Mouse (Mus musculus) heart, embryonic 16.5 days (tissue): ENCODE measurements at regions not wholly inside any gene's neighbourhood (a gene's known extent, or its start where the extent isn't known, plus 50 kb on each side); places are given as distances from the start of the nearest gene placed in this dataset.

Experiments
- ATAC-seq: fragments of 200-750 bp; cut with Nextera tagmentation; replicated peaks from 2 replicates; pipeline ENCODE4 v1.8.0; 2017; ENCODE audit warnings: moderate number of reproducible peaks; ENCODE audit not compliant: insufficient read depth, low FRiP score; ENCODE audit errors: extremely low read depth
- H3K27ac ChIP-seq: fragments of 300-500 bp; sonication (generic); 2 replicates; pipeline ENCODE4 v1.5.1; 2014; ENCODE audit warnings: mild to moderate bottlenecking, low read length, control low read depth, moderate library complexity
- H3K27me3 ChIP-seq: fragments of 300-500 bp; sonication (generic); 2 replicates; pipeline ENCODE4 v1.6.1; 2014; ENCODE audit warnings: low read length, mixed read lengths; ENCODE audit not compliant: control insufficient read depth, insufficient read depth
- H3K36me3 ChIP-seq: fragments of 300-500 bp; sonication (generic); 2 replicates; pipeline ENCODE4 v1.6.1; 2014; ENCODE audit not compliant: control insufficient read depth, insufficient read depth
- H3K4me1 ChIP-seq: fragments of 300-500 bp; sonication (generic); 2 replicates; pipeline ENCODE4 v1.6.1; 2014; ENCODE audit warnings: low read length, mixed read lengths; ENCODE audit not compliant: control insufficient read depth, insufficient read depth
- H3K4me2 ChIP-seq: fragments of 300-500 bp; sonication (generic); 2 replicates; pipeline ENCODE4 v1.6.1; 2014; ENCODE audit warnings: low read depth, mild to moderate bottlenecking, control low read depth, low read length
- H3K4me3 ChIP-seq: fragments of 300-500 bp; sonication (generic); 2 replicates; pipeline ENCODE4 v1.5.1; 2014; ENCODE audit warnings: mild to moderate bottlenecking, control low read depth, low read length
- H3K9ac ChIP-seq: fragments of 300-500 bp; sonication (generic); 2 replicates; pipeline ENCODE4 v1.6.1; 2014; ENCODE audit warnings: low read length, control low read depth
- H3K9me3 ChIP-seq: fragments of 300-500 bp; sonication (generic); replicated peaks from 2 replicates; pipeline ENCODE4 v1.6.1; 2016; ENCODE audit warnings: low read length; ENCODE audit not compliant: control insufficient read depth
- WGBS: fragments of 180-500 bp; shearing (Covaris S2); extraction: QIAGEN DNeasy Blood & Tissue Kit; methylation state at CpG from one replicate; pipeline ENCODE4 v1.1.7; 2014; 5-methylcytosine and 5-hydroxymethylcytosine counted together

DNA sequence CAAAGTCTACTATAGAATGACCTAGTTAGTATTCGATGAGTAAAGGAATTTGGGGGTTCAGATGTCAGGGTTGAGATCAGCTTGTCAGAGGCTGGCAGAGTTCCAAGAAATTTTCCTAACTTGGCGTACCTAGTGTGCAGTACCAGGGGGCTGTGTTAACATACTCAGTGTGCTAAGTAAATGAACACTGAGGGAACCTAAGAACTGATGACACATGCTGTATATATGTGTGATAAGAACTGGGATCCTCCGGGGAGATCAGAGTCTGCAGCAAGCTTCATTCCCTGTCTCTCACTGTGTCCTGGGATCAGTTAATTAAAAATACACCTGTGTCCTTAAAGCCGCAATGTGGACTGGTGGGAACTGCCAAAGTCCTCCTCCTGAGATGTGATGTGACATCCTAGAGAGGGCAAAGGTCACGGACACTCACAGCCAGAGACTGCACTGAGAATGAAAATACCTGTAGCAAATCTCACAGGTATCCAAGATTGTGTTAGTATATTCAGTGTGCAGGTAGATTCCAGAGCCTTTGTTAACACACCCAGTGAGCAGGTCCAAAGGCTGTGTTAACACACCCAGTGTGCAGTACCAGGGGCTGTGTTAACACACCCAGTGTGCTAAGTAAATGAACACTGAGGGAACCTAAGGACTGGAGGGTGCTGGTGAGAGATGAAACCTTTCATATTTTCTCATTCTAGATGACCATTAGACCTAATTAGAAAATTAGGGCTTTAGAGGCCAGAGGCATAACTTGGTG, 69.1 kb upstream of the Fhl2 start:
- Histone ChIP-seq H3K27me3 (no peaks in the 10 kb centered on the region), H3K4me3 (no peak overlapping the region), H3K27ac (no peak overlapping the region), H3K9ac (no peak overlapping the region), H3K4me1 (peaks cover 3% of the 10 kb centered on the region), H3K9me3 (no peaks in the 10 kb centered on the region), H3K36me3 (no peaks in the 10 kb centered on the region), H3K4me2 (no peak overlapping the region)
- ATAC-seq = no peak
- 56% methylated on average over 5 of the region's 5 CpGs for WGBS

DNA sequence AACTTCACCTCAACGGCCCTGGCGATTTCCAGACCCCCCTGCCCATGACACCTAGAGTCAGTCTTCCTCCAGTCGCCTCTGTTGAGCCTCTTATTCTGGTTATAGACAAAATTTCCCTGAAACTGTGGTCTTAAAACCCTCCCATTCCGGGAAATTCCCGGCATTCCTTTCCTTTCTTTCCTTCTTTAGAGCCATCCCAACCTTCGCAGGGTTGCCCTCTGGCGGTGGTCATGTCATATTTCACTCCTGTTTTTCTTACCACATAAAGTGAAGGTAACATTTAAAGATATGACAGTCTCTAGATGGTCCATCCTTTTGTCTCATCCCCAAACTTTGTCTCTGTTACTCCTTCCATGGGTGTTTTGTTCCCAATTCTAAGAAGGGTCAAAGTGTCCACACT, 72.9 kb upstream of the Fhl2 start:
- H3K27ac ChIP-seq = no peak overlapping the region
- no peak overlapping the region for H3K4me2 ChIP-seq
- 39% methylated on average over 7 of the region's 7 CpGs for WGBS

DNA sequence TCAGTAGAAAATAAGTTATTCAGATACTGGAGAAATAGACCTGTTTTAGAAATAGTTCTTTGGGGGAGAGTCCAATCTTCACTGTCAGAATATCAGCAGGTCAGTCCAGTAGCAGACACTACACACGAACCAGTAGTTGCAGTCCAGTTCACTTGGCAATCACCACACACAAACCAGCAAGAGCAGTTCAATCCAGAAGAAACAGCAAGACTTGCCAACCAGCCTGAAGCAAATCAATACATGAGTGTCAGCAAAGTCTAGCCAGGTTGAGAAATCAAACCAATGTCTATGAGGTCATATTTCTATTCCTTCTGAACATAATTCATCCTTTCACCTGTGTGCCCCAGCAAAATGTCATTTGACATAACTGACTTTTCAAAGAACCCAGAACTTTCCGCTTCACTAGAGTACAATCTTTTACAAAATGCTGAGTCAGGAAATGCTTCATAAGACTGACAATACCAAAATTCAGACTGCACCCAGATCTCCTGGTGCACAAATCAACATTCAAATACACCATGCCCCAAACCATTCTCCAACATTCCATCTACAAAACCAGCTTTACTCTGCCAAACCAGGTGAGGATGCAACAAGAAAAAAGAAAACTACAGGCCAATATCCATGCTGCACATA, 76.6 kb upstream of the Fhl2 start:
- WGBS = 67% methylated on average over 2 of the region's 2 CpGs
- Histone ChIP-seq H3K4me3 (no peak overlapping the region), H3K36me3 (no peaks in the 10 kb centered on the region)

More for the DNA sequence above, 72.9 kb upstream of the Fhl2 start:
- no peak overlapping the region for H3K9ac ChIP-seq
- H3K36me3 ChIP-seq = no peaks in the 10 kb centered on the region
- peaks cover under 1% of the 10 kb centered on the region for H3K4me1 ChIP-seq
- no peaks in the 10 kb centered on the region for H3K27me3 ChIP-seq
- H3K9me3 ChIP-seq = no peaks in the 10 kb centered on the region
- H3K4me3 ChIP-seq = no peak overlapping the region
- no peak for ATAC-seq

DNA sequence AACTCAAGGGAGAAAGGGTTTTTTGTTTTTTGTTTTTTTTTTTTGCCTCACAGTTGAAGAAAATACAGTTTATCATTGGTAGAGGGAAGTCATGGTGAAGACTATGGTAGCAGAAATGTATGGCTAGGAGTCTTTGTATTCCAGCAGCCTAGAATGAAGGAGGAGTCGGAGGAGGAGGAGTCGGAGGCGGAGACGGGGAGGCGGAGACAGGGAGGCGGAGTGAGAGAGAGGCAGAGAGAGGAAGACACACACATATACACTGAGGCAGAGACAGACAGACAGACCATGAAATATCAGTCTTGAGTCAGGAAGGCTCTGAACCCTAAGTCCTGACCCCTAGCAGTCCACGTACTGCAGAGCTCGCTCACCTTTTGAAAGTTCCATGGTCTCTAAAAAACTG, 95.0 kb upstream of the Fhl2 start:
- no peaks in the 10 kb centered on the region for H3K27me3 ChIP-seq
- WGBS = 86% methylated on average over 8 of the region's 8 CpGs
- peaks cover 7% of the 10 kb centered on the region; the same call in 1 of the 2 replicates for H3K9me3 ChIP-seq
- no peaks in the 10 kb centered on the region for H3K4me1 ChIP-seq
- H3K36me3 ChIP-seq = no peaks in the 10 kb centered on the region
- H3K27ac ChIP-seq = no peak overlapping the region
- no peak for ATAC-seq
- no peak overlapping the region for H3K9ac ChIP-seq
- H3K4me3 ChIP-seq = no peak overlapping the region
- H3K4me2 ChIP-seq = no peak overlapping the region

More for the DNA sequence above, 76.6 kb upstream of the Fhl2 start:
- ATAC-seq = no peak
- Histone ChIP-seq H3K9ac (no peak overlapping the region), H3K9me3 (no peaks in the 10 kb centered on the region), H3K4me1 (no peaks in the 10 kb centered on the region), H3K27me3 (no peaks in the 10 kb centered on the region), H3K27ac (no peak overlapping the region), H3K4me2 (no peak overlapping the region)

DNA sequence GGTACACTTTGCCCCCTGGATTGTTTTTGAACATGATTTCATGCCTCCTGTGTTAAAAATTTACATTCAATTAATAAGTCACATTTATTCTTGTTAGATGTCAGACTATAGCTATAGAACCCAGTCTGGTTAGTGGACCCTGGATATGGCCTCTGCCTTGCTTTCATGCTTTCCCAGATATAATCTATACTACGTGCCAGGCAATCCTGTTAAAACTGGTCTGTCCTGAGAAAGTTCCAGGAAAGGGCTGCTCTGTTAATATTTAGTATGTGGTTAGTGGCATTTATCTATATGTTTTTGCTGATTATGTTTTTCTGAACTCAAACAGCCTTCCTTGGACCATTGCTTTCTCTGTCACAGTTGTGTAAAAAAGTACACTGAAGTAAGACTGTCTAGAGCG, 95.8 kb upstream of the Fhl2 start:
- ATAC-seq = no peak
- no peak overlapping the region for H3K4me2 ChIP-seq
- H3K4me3 ChIP-seq = no peak overlapping the region
- H3K9ac ChIP-seq = no peak overlapping the region
- H3K36me3 ChIP-seq = no peaks in the 10 kb centered on the region
- no peaks in the 10 kb centered on the region for H3K27me3 ChIP-seq
- H3K9me3 ChIP-seq = peaks cover 7% of the 10 kb centered on the region; the same call in 1 of the 2 replicates
- WGBS = 87% methylated on average over 2 of the region's 2 CpGs
- no peak overlapping the region for H3K27ac ChIP-seq
- H3K4me1 ChIP-seq = no peaks in the 10 kb centered on the region

DNA sequence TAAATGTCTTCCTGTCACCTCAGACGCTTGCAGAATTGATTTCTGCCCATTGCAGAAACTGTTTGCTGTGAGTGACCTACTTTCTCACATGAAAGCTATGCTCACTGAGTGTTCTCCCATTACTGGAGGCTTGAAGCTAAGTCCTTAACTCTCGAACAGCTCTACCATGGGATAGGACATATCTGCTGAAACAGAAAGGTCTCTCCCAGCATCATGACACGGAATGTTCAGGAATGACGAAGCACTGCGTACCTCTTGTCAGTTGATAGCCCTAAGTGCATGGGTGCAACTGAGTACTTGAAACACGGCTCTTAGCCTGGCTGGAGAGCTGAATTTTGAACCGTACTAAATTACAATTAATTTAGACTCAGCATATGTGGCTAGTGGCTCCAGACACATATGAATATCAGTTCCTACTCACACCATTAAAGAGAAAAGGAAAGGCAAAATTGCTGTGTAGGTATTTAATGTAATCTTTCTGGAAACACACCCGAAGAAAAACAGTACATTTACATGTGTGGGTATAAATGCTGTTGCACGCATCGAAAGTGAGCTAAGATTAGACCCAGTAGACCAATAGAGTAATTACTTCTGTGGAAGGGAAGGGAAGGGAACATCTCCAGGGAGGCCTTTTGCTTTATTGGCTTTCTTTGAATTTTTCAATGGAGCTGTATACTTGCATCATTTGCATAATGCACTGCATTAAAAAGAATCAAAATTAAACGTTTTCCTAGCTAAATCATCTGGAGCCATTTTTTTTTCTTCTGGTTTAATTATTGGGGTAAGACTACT, 97.6 kb upstream of the Fhl2 start:
- 66% methylated on average over 11 of the region's 11 CpGs for WGBS

DNA sequence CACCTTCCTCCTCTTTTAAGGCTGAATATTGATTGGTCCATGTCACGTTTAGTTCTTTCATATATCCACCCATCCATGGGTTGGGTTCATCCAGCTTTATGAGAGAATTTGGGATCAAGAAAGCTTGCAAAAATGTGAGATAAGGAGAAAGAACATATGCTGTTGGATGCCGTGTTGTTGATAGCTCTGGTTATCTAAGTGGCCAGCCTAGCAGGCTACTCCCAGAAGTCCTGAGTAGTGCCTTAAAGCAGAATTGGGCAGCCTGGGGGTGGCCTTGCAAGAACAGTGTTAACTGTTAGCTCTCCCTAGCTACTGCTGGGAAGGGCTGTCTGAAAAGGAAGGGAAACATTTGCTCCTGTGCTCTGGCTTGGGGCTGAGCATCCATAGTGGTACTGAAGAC, 100.8 kb upstream of the Fhl2 start:
- H3K36me3 ChIP-seq = no peaks in the 10 kb centered on the region
- no peak overlapping the region for H3K9ac ChIP-seq
- WGBS = 47% methylated on average over 2 of the region's 2 CpGs

More for the DNA sequence above, 97.6 kb upstream of the Fhl2 start:
- no peak for ATAC-seq
- no peaks in the 10 kb centered on the region for H3K4me1 ChIP-seq
- no peak overlapping the region for H3K9ac ChIP-seq
- H3K4me2 ChIP-seq = no peak overlapping the region
- no peak overlapping the region for H3K4me3 ChIP-seq
- H3K27me3 ChIP-seq = no peaks in the 10 kb centered on the region
- H3K36me3 ChIP-seq = no peaks in the 10 kb centered on the region
- no peaks in the 10 kb centered on the region for H3K9me3 ChIP-seq
- H3K27ac ChIP-seq = no peak overlapping the region

DNA sequence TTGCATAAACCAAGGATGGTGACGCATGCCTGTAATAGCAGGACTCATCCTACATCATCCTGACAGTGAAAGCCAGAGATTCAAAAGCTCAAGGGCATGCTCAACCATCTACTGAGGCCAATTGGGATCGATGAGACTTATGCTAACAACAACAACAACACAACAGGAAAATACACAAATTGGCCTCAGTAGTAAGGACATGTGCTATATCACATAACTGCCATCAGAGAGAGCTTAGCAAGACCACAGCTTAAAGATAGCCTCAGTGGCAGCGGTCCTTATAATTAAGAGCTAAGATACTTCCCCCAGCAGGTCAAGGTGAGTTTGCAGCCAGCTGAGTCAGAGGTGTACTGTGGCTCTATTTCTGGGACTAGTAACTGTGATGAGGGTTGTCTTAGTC, 102.0 kb upstream of the Fhl2 start:
- Histone ChIP-seq H3K27ac (no peak overlapping the region), H3K4me3 (no peak overlapping the region), H3K36me3 (no peaks in the 10 kb centered on the region), H3K4me1 (peaks cover 12% of the 10 kb centered on the region), H3K4me2 (no peak overlapping the region), H3K9me3 (no peaks in the 10 kb centered on the region), H3K27me3 (no peaks in the 10 kb centered on the region), H3K9ac (no peak overlapping the region)
- no peak for ATAC-seq
- WGBS = 89% methylated on average over 3 of the region's 3 CpGs

More for the DNA sequence above, 100.8 kb upstream of the Fhl2 start:
- Histone ChIP-seq H3K4me3 (no peak overlapping the region), H3K9me3 (no peaks in the 10 kb centered on the region), H3K4me2 (no peak overlapping the region), H3K27ac (no peak overlapping the region), H3K4me1 (peaks cover 9% of the 10 kb centered on the region), H3K27me3 (no peaks in the 10 kb centered on the region)
- ATAC-seq = no peak
